Mouse (Mus musculus) fat pad, adult 2 months (tissue): Measurements from ENCODE around the gene Abcd1.
"Not testable (repeated sequence)": the region's sequence is repeated elsewhere in the genome, so short reads cannot be mapped to it uniquely, and the experiment has no call there.

ENCODE experiments used
- DNase-seq: peaks from one replicate; pipeline ENCODE4 v3.0.0-alpha.2; 2011; ENCODE audit warnings: low read depth, low spot score; ENCODE audit errors: extremely low read depth

Gene Abcd1

DNA sequence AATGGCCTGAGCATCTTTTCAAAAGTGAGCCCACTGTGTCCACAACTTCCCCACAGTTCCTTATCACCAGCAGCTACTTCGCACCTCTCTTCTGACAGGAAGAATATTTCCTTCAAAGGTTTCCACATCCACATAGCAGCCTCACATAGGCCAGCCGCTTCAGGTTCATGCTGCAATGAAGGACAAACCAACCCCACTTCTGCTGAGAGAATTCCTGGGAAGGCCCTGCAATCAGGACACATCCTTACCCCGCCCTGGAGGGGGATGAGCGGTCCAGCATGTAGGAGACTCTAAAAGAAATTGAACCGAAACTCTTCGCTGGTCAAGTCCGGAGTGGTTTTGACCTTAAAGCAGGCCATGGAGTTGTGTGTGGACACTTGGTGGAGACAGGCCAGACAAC is 23.4 kb downstream of the Abcd1 start:
- DNase-seq: not testable (repeated sequence)

- no peak for DNase-seq
Observed at GRCm38 (mm10) chrX:73744774-73745481, 28.5 kb downstream of the Abcd1 start.

DNA sequence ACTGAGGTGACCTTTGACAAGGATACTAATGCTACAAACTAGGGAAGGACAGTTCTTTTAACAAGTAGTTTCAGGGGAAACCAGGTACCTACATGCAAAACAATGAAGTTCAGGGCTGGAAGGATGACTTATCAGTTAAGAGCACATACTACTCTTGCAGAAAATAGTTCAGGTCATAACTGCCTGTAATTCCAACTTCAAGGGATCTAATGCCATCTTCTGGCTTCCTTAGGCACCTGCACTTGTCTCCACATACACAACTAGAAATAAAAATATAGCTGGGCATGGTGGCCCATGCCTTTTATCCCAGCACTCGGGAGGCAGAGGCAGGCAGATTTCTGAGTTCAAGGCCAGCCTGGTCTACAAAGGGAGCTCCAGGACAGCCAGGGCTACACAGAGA is 32.6 kb downstream of the Abcd1 start:
- no peak for DNase-seq

- no peak for DNase-seq
Observed at GRCm38 (mm10) chrX:73756334-73757140, 40.1 kb downstream of the Abcd1 start, which contains the start of gene Plxnb3. Plxnb3 (plus strand) TSS chrX:73757090.

GRCm38 (mm10) chrX:73758611-73759290 is 42.4 kb downstream of the Abcd1 start:
- no peak for DNase-seq

- peak; percentile 18 for DNase-seq
Observed at GRCm38 (mm10) chrX:73765311-73765710, 48.9 kb downstream of the Abcd1 start.

DNA sequence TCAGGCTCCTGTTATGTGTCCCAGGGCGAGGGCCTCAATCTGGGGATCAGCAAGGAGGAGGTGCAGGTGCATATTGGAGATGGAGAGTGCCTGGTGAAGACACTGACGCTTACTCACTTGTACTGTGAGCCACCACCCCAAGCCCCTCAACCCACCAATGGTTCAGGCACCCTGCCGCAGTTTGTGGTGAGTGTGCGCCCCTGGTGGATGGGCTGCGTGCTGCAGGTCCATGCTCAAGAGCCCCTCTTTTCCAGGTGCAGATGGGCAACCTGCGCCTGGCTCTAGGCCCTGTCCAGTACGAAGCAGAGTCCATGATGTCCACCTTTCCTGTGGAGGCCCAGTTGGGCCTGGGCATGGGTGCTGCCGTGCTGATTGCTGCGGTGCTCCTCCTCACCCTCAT is 50.9 kb downstream of the Abcd1 start:
- DNase-seq: no peak

DNA sequence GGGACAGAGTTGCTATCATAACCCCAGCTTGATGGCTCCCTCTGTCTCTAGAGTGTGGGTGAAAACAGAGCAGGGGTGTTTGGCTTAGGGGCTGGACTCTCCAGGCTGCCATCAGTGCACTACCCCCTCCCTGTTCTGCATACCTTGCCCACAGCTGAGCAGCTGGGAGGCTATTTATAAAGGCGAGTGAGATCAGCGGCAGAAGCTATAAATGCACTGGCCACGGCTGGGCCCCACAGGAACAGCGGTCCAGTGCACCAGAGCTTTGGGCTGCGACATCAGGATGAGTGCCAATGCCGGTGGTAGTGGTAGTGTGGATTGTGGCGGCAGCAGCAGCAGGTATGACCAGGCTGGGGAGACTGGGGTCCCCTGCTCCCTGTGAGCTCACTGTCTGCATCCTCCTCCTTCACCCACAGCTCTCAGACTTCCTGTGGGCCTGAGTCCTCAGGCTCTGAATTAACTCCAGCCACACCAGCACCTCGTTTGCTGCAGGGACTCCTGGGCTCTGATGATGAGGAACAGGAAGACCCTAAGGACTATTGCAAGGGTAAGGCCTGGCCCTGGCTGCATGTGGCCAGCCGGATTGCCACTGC is 57.9 kb downstream of the Abcd1 start, which contains the start of gene Srpk3:
Gene Srpk3, plus strand, starts transcription at position 238 of the 593 bp plus-strand sequence.
- no peak for DNase-seq

- DNase-seq: no peak
Observed at GRCm38 (mm10) chrX:73774802-73775483, 58.5 kb downstream of the Abcd1 start.

DNA sequence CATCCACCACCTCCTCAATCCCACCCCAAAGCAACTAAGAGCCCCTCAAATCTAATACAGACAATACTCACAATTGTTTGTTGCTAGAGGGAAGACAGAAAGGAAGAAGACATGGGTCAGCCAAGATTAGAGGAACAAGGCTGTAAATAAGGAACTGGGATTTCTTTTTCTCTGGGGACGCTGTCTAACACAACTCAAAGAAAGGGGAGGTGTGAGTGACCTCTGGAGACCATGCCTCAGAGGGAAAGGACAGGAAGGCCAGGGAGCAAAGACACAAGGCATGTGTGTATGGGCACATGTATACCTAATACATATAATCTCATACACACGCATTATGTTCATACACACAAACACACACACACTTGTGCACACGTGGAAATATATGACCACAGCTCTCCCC is 65.8 kb downstream of the Abcd1 start:
- no peak for DNase-seq

DNA sequence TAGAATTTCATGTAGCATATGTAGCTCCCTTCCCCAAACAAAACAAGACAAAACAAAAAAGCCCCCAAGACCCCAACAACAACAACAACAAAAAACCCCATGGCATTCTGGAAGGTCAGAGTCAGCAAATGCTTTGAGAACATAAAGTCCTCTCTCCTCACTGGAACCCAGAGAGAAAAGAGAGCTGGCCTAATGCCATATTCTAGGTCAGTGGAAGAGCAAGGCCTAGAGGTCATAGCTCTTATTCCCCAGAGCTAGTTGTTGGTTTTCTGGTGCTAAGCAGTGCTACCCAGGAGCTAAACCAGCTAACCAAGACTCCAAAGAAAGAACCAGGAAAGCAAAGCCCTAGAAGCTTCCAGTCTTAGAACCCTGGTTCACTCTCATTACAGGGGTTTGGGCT is 69.3 kb downstream of the Abcd1 start:
- DNase-seq: no peak

GRCm38 (mm10) chrX:73786364-73787224 is 70.2 kb downstream of the Abcd1 start, which contains the start of the genes Idh3g and Ssr4:
Idh3g (minus strand) TSS chrX:73786897.
Ssr4 (plus strand) TSS chrX:73787028.
- peak; percentile 64 for DNase-seq

GRCm38 (mm10) chrX:73787225-73787558 is 70.8 kb downstream of the Abcd1 start:
- DNase-seq: no peak
